Mouse (Mus musculus) cortical plate, adult 2 months (tissue): ENCODE measurements around the gene Pax7. TPM values are rescaled to one million over a fixed set of nuclear protein-coding genes. Genes with fewer than 3 reads are reported as not detected.

Source experiments
- H3K27ac ChIP-seq: fragments of 200-500 bp; 2 replicates; pipeline ENCODE4 v1.5.1; 2012; ENCODE audit warnings: low read length, control low read depth, inconsistent platforms; ENCODE audit not compliant: insufficient read depth
- H3K4me1 ChIP-seq: fragments of 200-500 bp; 2 replicates; pipeline ENCODE4 v1.6.1; 2011; ENCODE audit warnings: low read length; ENCODE audit not compliant: control insufficient read depth, insufficient read depth
- H3K4me3 ChIP-seq: fragments of 200-500 bp; 2 replicates; pipeline ENCODE4 v1.5.1; 2011; ENCODE audit warnings: mild to moderate bottlenecking, low read length, control low read depth; ENCODE audit not compliant: insufficient read depth
- CTCF ChIP-seq: fragments of 200-500 bp; IDR thresholded peaks from 2 replicates; pipeline ENCODE4 v1.5.1; 2011; ENCODE audit warnings: mild to moderate bottlenecking, control low read depth, low read length; ENCODE audit not compliant: insufficient read depth; ENCODE audit errors: extremely low read depth
- POLR2A ChIP-seq: fragments of 200-500 bp; IDR thresholded peaks from 2 replicates; pipeline ENCODE4 v1.6.1; 2011; ENCODE audit warnings: mild to moderate bottlenecking, low read length, control low read depth; ENCODE audit not compliant: insufficient read depth; ENCODE audit errors: extremely low read depth
- polyA plus RNA-seq: library from polyadenylated mRNA; depleted of rRNA; stranded (reverse); fragments of >200 nt; gene quantifications from 2 replicates; pipeline ENCODE4 v1.2.3, GENCODE M21; 2012

Gene Pax7
- polyA plus RNA-seq, 1 experiment: not detected

DNA sequence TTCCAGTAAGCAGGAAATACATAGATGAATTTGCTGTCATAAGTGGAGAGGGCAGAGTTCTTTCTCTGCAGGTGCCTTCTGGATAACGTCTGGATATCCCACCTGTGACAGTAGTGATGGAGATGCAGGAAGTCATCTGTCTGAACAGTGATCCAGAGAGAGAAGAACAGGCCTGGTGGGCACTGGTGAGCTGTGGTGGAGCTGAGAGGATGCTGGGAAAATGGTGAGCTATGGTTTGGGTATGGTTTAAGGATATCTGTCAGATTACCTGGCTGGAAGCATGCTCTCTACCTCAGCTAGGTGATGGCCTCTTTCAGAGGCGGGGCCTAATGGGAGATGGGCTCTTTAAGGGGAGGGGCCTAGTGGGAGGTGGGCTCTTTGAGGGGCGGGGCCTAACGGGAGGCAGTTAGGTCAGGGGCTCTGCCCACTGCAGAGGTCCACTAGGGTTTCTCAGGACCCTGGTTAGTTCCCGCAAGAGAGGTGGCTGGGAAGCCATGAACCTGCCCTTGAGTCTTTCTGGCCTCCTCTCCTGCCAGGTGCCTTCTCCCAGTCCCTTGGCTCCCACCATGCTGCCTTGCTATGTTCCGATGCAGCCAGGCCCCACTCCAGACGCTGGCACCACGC lies 17.3 kb upstream of the Pax7 start:
- TF ChIP-seq CTCF: no peak
- TF ChIP-seq POLR2A: no peak
- no peaks in the 10 kb centered on the region for H3K4me1 ChIP-seq
- H3K4me3 ChIP-seq: no peak overlapping the region
- H3K27ac ChIP-seq: no peak overlapping the region

DNA sequence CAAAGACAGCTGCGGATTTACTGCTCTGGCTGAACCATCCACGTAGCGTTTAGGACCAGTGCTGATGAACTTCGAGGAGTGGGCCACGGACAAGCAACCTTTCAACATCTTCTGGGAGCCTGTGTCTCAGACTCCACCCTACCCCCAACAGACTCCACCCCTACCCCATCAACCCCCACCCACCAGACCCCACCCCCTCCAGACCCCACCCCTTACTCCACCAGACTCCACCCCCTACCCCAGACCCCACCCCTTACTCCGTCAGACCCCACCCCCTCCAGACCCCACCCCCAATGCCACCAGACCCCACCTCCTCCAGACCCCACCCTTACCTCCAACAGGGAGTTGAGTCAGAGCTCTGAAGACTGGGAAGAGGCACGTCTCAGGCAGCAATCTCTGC lies 10.1 kb upstream of the Pax7 start:
- no peak overlapping the region for H3K27ac ChIP-seq
- no peak overlapping the region for H3K4me3 ChIP-seq
- H3K4me1 ChIP-seq: no peaks in the 10 kb centered on the region
- no peak for TF ChIP-seq CTCF
- TF ChIP-seq POLR2A: no peak

DNA sequence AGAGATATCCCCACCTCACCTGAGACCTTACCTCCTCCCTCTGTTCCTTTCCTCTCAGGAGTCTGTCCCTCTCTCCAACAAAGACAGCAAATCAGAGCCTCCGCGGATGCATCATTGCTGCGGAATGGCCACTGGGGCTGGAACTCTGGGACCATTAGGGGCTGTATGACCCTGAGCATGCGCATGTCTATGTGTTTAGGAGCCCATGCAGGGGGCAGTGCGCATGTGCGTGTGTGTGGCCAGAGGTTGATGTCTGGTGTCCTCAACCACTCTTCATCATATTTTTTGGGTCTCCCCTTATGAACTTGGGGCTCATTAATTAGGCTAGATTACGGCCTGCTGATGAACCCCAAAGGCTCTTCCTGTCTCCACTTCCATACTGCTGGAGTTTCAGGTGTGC lies 9.6 kb upstream of the Pax7 start:
- Histone ChIP-seq H3K27ac (no peak overlapping the region), H3K4me3 (no peak overlapping the region), H3K4me1 (no peaks in the 10 kb centered on the region)
- TF ChIP-seq CTCF (no peak), POLR2A (no peak)

DNA sequence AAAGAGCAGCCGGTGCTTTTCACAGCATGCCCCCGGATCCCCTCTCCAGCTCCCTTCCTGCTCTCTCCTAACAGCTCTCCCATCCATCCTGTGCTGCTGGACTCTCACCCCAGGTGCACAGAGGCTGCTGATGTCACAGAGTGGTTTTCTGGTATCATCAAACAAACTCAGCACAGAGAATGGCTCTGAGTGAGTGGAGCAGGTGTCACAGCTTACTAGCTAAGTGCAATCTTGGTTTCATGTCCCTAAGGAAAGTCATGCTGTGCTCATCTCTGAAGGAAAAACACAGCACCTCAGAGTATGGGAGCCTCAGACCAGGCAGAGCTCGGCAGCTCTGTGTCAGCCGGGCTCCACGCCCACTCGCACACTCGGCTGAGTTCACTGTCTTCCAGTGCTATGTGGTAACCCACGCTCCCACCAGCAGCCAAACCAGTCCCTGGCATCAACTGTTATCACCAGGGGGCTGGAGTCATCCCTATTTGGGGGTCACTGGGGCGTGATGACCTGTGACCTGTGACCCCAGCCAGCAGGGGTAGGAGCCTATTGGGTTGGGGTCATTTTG lies 7.7 kb upstream of the Pax7 start:
- no peak for TF ChIP-seq CTCF
- no peak for TF ChIP-seq POLR2A
- no peak overlapping the region for H3K27ac ChIP-seq
- H3K4me3 ChIP-seq: no peak overlapping the region
- H3K4me1 ChIP-seq: no peaks in the 10 kb centered on the region

DNA sequence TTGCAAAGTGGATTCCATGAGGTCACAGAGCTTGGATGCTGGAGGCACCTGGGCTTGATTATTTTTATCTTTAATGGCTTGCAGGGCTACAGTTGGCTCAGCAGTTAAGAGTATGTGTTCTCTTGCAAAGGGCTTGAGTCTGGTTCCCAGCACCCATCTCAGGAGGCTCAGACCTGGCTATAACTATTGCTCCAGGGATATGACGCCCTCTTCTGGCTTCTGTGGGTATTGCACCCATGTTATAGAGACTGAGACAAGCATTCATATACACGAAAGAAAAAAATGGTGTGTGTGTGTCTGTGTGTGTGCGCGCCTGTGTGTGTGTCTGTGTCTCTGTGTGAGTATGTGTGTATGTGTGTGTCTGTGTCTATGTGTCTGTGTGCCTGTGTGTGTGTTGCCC lies 7.1 kb upstream of the Pax7 start:
- TF ChIP-seq CTCF: no peak
- TF ChIP-seq POLR2A: no peak
- Histone ChIP-seq H3K4me3 (no peak overlapping the region), H3K4me1 (no peaks in the 10 kb centered on the region), H3K27ac (no peak overlapping the region)

DNA sequence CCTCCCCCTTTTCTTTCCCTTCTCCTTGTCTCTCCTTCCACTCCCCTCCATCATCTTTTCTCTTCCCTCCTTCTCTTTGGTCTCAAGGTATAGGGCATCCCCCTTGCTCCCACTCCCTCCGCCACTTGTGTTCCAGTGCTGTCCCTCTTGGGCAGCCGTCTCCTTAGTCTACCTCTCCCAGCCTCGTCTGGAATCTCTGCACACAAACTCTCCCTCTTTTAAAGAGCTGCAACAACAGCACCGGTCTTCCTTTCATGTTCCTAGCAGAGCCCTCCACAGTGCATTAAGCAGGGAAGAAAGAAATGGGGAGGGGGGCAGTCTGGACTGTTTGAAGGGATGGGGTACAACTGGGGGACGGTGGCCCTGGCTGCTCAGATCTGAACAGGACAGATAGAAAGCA lies 3.4 kb upstream of the Pax7 start:
- TF ChIP-seq POLR2A (no peak), CTCF (no peak)
- Histone ChIP-seq H3K4me3 (no peak overlapping the region), H3K27ac (no peak overlapping the region), H3K4me1 (no peaks in the 10 kb centered on the region)

DNA sequence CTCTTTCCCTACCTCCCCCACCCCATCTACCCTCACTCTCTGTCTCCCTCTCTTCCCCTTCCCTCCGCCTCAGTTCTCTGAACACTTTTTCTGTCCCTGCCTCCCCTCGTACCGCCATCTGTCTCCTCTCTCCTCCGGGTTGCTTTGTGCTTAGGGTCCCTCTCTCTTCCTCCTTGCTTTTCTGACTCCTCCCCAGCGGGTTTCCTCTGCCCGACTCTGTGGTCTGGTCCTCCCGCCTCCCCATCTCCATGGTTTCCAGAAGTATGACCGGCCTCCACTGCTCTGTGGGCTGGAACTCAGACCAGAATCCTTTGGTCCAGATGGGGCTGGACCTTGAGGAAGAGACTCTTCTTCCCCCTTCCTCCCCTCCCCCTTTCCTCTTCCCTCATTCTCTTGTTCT lies 2.9 kb upstream of the Pax7 start:
- H3K4me1 ChIP-seq: no peaks in the 10 kb centered on the region
- H3K27ac ChIP-seq: no peak overlapping the region
- TF ChIP-seq CTCF (no peak), POLR2A (no peak)
- H3K4me3 ChIP-seq: no peak overlapping the region

DNA sequence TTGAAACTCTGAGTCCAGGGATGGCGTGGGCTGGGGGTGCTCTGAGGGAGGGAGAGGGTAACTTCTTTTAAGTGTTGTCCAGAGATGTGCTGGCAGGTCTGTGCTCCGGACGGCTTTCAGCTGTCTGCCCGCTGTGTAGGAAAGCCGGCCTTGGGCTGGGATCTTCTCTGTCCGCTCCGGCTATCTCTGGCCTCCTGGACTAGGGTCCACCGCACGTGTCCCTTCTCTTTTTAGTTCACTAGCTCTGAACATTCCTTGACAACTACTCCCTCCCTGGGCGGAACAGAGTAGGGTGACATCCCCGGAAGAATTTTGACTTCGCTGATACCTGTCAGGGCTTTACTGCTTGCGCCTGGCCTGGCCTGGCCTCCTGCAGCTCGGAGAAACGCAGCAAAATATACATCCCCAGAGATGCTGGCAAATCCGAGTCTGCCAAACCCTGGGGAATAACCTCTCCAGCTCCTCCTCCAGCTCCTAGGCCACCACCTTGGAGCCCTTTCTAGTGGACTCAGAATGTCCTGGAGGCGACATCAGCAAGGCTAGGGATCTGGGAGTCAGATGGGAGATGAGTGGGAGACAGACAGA lies 581 bp upstream of the Pax7 start:
- Histone ChIP-seq H3K4me3 (no peak overlapping the region), H3K4me1 (no peaks in the 10 kb centered on the region), H3K27ac (no peak overlapping the region)
- TF ChIP-seq POLR2A (no peak), CTCF (no peak)

DNA sequence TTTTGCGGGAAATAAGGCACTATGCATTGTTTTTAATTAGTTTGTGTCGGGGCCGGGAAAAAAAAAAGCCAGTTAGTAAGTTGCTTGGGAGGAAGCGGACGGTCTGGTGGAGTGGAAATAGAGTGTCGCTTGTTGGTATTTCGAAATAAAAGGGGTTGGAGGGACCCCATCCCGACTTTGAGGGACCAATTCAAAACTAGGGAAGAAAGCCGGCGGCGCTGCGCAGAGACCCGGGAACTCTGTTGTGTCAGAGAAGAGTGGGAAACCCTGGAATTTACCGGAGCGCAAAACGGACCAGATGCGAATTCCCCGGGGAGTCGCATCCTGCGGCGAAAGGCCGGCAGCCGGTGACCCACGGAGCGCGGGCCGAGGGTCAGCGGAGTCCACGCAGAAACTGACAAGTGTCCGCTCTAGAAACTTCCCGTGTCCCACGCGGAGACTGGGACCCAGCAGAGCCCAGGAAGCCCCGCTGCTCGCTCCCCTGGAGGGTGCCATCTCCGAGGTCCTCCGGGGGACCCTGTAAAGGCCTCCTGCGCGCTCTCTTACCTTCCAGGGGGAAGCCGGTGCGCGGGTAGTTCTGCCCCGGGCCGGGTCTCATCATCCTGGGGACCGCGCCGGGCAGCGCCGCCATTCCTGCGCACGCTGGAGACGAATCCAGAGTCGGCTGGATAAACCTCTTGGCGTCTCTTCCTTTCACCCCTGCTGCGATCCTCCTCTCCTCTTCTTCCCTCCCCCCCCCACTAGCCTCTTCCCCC lies 870 bp downstream of the Pax7 start:
- H3K4me1 ChIP-seq: no peaks in the 10 kb centered on the region
- H3K4me3 ChIP-seq: no peak overlapping the region
- no peak overlapping the region for H3K27ac ChIP-seq
- TF ChIP-seq POLR2A: no peak
- no peak for TF ChIP-seq CTCF

DNA sequence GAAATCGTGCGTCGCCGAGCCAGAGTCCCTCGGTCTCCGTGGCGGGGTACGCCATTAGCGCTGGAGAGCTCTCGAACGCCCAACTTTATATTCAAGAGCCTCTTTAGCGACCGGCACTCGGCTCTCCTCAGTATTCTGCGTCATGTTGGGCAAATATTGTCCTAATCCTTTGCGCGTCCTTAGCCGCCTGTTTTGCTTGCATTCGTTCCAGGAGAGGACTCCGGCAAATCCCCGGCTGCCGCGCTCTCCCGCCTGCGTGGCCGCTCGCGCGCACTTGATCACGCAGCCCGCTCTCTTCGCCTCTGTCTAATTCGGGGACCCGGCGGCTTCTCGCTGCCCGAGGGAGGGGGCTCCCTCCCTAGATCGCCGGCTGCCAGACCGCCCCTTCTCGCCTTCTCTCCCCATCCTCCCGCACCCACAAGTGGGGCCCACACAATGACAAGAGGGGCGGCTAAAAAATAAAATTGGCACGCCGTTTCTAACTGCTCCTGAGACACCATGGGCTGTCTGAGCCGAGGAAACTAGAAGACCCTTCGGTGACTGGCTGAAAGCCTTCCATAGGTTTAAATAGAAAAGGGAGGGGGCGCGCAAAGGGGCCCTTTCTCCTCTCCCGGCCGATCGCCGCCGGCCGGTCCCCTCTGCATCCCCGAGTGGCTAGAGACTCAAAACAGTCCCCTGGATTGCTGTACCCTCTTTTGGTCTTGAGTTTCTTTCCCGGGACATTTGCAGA lies 1.7 kb downstream of the Pax7 start:
- TF ChIP-seq CTCF (no peak), POLR2A (no peak)
- Histone ChIP-seq H3K4me3 (no peak overlapping the region), H3K4me1 (no peaks in the 10 kb centered on the region), H3K27ac (no peak overlapping the region)
